Mouse (Mus musculus) heart, postnatal 0 days (tissue): Measurements from ENCODE around the gene Zfp280d. TPM values are rescaled to one million over a fixed set of nuclear protein-coding genes. Genes with fewer than 3 reads are reported as not detected.

Experiments used
- ATAC-seq: fragments of 200-750 bp; cut with Nextera tagmentation; 2 replicates; pipeline ENCODE4 v1.8.0; 2017; ENCODE audit warnings: low read depth, moderate number of reproducible peaks, moderate library complexity; ENCODE audit not compliant: insufficient read depth
- DNase-seq: peaks from one replicate; pipeline ENCODE4 v3.0.0-alpha.2; 2016; ENCODE audit warnings: low spot score
- H3K27ac ChIP-seq: fragments of 300-500 bp; sonication (generic); 2 replicates; pipeline ENCODE4 v1.5.1; 2014; ENCODE audit warnings: low read depth, mild to moderate bottlenecking
- H3K27me3 ChIP-seq: fragments of 300-500 bp; sonication (generic); 2 replicates; pipeline ENCODE4 v1.6.1; 2014; ENCODE audit warnings: low read length, mixed read lengths; ENCODE audit not compliant: control insufficient read depth, insufficient read depth
- H3K36me3 ChIP-seq: fragments of 300-500 bp; sonication (generic); replicated peaks from 2 replicates; pipeline ENCODE4 v1.6.1; 2014; ENCODE audit warnings: low read length, mixed read lengths; ENCODE audit not compliant: control insufficient read depth, insufficient read depth
- H3K4me1 ChIP-seq: fragments of 300-500 bp; sonication (generic); 2 replicates; pipeline ENCODE4 v1.6.1; 2014; ENCODE audit warnings: antibody characterized with exemption; ENCODE audit not compliant: control insufficient read depth, insufficient read depth
- H3K4me2 ChIP-seq: fragments of 300-500 bp; sonication (generic); 2 replicates; pipeline ENCODE4 v1.6.1; 2014; ENCODE audit warnings: low read depth, mild to moderate bottlenecking, low read length, moderate library complexity
- H3K4me3 ChIP-seq: fragments of 300-500 bp; sonication (generic); 2 replicates; pipeline ENCODE4 v1.5.1; 2014; ENCODE audit warnings: low read depth, low read length
- H3K9ac ChIP-seq: fragments of 300-500 bp; sonication (generic); replicated peaks from 2 replicates; pipeline ENCODE4 v1.6.1; 2014; ENCODE audit warnings: low read depth, low read length, mixed read lengths
- H3K9me3 ChIP-seq: fragments of 300-500 bp; sonication (generic); replicated peaks from 2 replicates; pipeline ENCODE4 v1.6.1; 2016; ENCODE audit warnings: low read length; ENCODE audit not compliant: control insufficient read depth
- CTCF ChIP-seq: IDR thresholded peaks from 2 replicates; pipeline ENCODE4 v1.5.1; 2016; ENCODE audit warnings: antibody characterized with exemption, control low read depth, low read depth
- EP300 ChIP-seq: IDR thresholded peaks from 2 replicates; pipeline ENCODE4 v1.6.1; 2016; ENCODE audit warnings: antibody characterized with exemption, low read depth
- WGBS: fragments of 180-500 bp; shearing (Covaris S2); extraction: QIAGEN DNeasy Blood & Tissue Kit; methylation state at CpG from one replicate; pipeline ENCODE4 v1.1.7; 2014; 5-methylcytosine and 5-hydroxymethylcytosine counted together
- polyA plus RNA-seq: library from polyadenylated mRNA; unstranded; fragments of >200 nt; fragmentation: Nextera tagmentation; extraction: Ambion mirVana; gene quantifications from 2 replicates; pipeline ENCODE4 v1.2.1, GENCODE M21; 2015
- total RNA-seq: library from RNA; depleted of rRNA; stranded (reverse); fragments of >200 nt; gene quantifications from 2 replicates; pipeline ENCODE4 v1.2.3, GENCODE M21; 2014; ENCODE audit warnings: low replicate concordance

The Zfp280d gene
- total and polyA plus RNA-seq, 2 experiments from 2014 or later, result 15.5 to 40.9 TPM

GRCm38 (mm10) chr9:72309765-72310164 lies 35.1 kb downstream of the Zfp280d start:
- Histone ChIP-seq H3K27me3 (no peaks in the 10 kb centered on the region), H3K4me3 (no peak overlapping the region), H3K4me1 (no peaks in the 10 kb centered on the region), H3K36me3 (peaks cover 31% of the 10 kb centered on the region), H3K4me2 (no peak overlapping the region), H3K9me3 (no peaks in the 10 kb centered on the region), H3K27ac (no peak overlapping the region), H3K9ac (no peak overlapping the region)
- TF ChIP-seq CTCF, result no peak
- TF ChIP-seq EP300, result no peak
- DNase-seq (no peak), ATAC-seq (no peak)
- WGBS, result 78% methylated on average over 2 of the region's 2 CpGs

GRCm38 (mm10) chr9:72333221-72333620 lies 58.6 kb downstream of the Zfp280d start:
- H3K36me3 ChIP-seq, result peaks cover 37% of the 10 kb centered on the region
- H3K9me3 ChIP-seq, result no peaks in the 10 kb centered on the region
- H3K27ac ChIP-seq, result no peak overlapping the region
- DNase-seq (no peak), ATAC-seq (no peak)
- no peaks in the 10 kb centered on the region for H3K4me1 ChIP-seq
- no peak overlapping the region for H3K4me2 ChIP-seq
- H3K9ac ChIP-seq, result no peak overlapping the region
- no peak for TF ChIP-seq EP300
- TF ChIP-seq CTCF, result no peak
- no peak overlapping the region for H3K4me3 ChIP-seq
- H3K27me3 ChIP-seq, result no peaks in the 10 kb centered on the region
- WGBS, result 93% methylated on average over 2 of the region's 2 CpGs

GRCm38 (mm10) chr9:72336069-72336468 lies 61.4 kb downstream of the Zfp280d start:
- Histone ChIP-seq H3K9me3 (no peaks in the 10 kb centered on the region), H3K27me3 (no peaks in the 10 kb centered on the region), H3K36me3 (peaks cover 37% of the 10 kb centered on the region), H3K4me3 (no peak overlapping the region), H3K4me1 (no peaks in the 10 kb centered on the region), H3K9ac (no peak overlapping the region), H3K4me2 (no peak overlapping the region), H3K27ac (no peak overlapping the region)
- DNase-seq, result no peak
- ATAC-seq, result no peak
- whole genome bisulfite sequencing, result 81% methylated on average over 2 of the region's 2 CpGs
- TF ChIP-seq CTCF (no peak), EP300 (no peak)

GRCm38 (mm10) chr9:72339119-72339518 lies 64.5 kb downstream of the Zfp280d start:
- DNase-seq, result no peak
- no peak overlapping the region for H3K4me3 ChIP-seq
- no peak for TF ChIP-seq EP300
- TF ChIP-seq CTCF, result no peak
- peaks cover 22% of the 10 kb centered on the region for H3K36me3 ChIP-seq
- no peak overlapping the region for H3K9ac ChIP-seq
- ATAC-seq, result no peak
- H3K27ac ChIP-seq, result 0 out of 2 replicates have a peak overlapping the region, but pooled peaks have one; percentile 1
- WGBS, result 73% methylated on average over 2 of the region's 2 CpGs
- H3K27me3 ChIP-seq, result no peaks in the 10 kb centered on the region
- no peak overlapping the region for H3K4me2 ChIP-seq
- 0 out of 2 replicates have a peak, but pooled peaks cover 6% of the 10 kb centered on the region for H3K4me1 ChIP-seq
- H3K9me3 ChIP-seq, result no peaks in the 10 kb centered on the region

DNA sequence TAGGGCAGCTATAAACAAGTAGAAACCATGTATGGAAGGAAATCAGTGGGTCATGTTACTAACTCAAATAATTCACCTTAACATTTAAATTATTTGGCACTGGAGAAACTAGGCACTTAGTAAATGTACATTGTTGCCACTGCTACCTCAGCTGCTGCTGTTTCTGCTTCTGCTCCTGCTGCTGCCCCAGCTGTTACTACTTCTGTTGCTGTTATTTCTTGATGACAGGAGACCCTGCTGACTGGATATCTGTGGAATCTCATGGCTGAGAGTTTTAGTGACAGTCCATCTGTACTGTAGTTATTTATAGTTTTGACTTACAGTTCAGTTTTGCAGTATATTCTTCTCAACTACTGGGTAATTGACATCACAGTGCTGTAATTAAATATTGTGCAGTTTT lies 69.2 kb downstream of the Zfp280d start:
- H3K4me2 ChIP-seq, result no peak overlapping the region
- H3K27ac ChIP-seq, result 0 out of 2 replicates have a peak overlapping the region, but pooled peaks have one; percentile 25
- TF ChIP-seq EP300, result no peak
- TF ChIP-seq CTCF, result no peak
- H3K9ac ChIP-seq, result no peak overlapping the region
- H3K36me3 ChIP-seq, result peaks cover 32% of the 10 kb centered on the region
- H3K9me3 ChIP-seq, result no peaks in the 10 kb centered on the region
- H3K4me1 ChIP-seq, result 0 out of 2 replicates have a peak, but pooled peaks cover 6% of the 10 kb centered on the region
- DNase-seq (peak; percentile 40), ATAC-seq (peak; percentile 27; the same call in 1 of the 2 replicates)
- H3K27me3 ChIP-seq, result no peaks in the 10 kb centered on the region
- no peak overlapping the region for H3K4me3 ChIP-seq

- no peak overlapping the region for H3K4me2 ChIP-seq
- H3K4me1 ChIP-seq, result no peaks in the 10 kb centered on the region
- DNase-seq (no peak), ATAC-seq (no peak)
- TF ChIP-seq CTCF, result no peak
- TF ChIP-seq EP300, result no peak
- no peaks in the 10 kb centered on the region for H3K9me3 ChIP-seq
- 97% methylated on average over 2 of the region's 2 CpGs for WGBS
- no peaks in the 10 kb centered on the region for H3K27me3 ChIP-seq
- no peak overlapping the region for H3K9ac ChIP-seq
- H3K27ac ChIP-seq, result no peak overlapping the region
- no peaks in the 10 kb centered on the region for H3K36me3 ChIP-seq
- H3K4me3 ChIP-seq, result no peak overlapping the region
Measured at GRCm38 (mm10) chr9:72372359-72372758, 97.7 kb downstream of the Zfp280d start.
